Mouse (Mus musculus) intestine, embryonic 16.5 days (tissue): ENCODE results near the gene Ccdc70. TPM values are rescaled to one million over a fixed set of nuclear protein-coding genes. Genes with fewer than 3 reads are reported as not detected.
"Not testable (repeated sequence)": the region's sequence is repeated elsewhere in the genome, so short reads cannot be mapped to it uniquely, and the experiment has no call there.

Source experiments
- ATAC-seq: fragments of 200-750 bp; cut with Nextera tagmentation; 2 replicates; pipeline ENCODE4 v1.8.0; 2017; ENCODE audit warnings: moderate TSS enrichment, moderate library complexity
- H3K27ac ChIP-seq: fragments of 300-500 bp; sonication (generic); 2 replicates; pipeline ENCODE4 v1.5.1; 2014; ENCODE audit warnings: mild to moderate bottlenecking, low read length
- H3K27me3 ChIP-seq: fragments of 300-500 bp; sonication (generic); replicated peaks from 2 replicates; pipeline ENCODE4 v1.6.1; 2014; ENCODE audit warnings: low read length, control low read depth, mixed read lengths; ENCODE audit not compliant: control insufficient read depth, insufficient read depth
- H3K36me3 ChIP-seq: fragments of 300-500 bp; sonication (generic); 2 replicates; pipeline ENCODE4 v1.6.1; 2014; ENCODE audit warnings: low read length, control low read depth; ENCODE audit not compliant: control insufficient read depth, insufficient read depth
- H3K4me1 ChIP-seq: fragments of 300-500 bp; sonication (generic); 2 replicates; pipeline ENCODE4 v1.6.1; 2014; ENCODE audit warnings: low read length, control low read depth, mixed read lengths; ENCODE audit not compliant: control insufficient read depth, insufficient read depth
- H3K4me2 ChIP-seq: fragments of 300-500 bp; sonication (generic); 2 replicates; pipeline ENCODE4 v1.6.1; 2014; ENCODE audit warnings: low read depth, low read length, control low read depth
- H3K4me3 ChIP-seq: fragments of 300-500 bp; sonication (generic); 2 replicates; pipeline ENCODE4 v1.5.1; 2014; ENCODE audit warnings: mild to moderate bottlenecking, low read length
- H3K9ac ChIP-seq: fragments of 300-500 bp; sonication (generic); 2 replicates; pipeline ENCODE4 v1.6.1; 2014; ENCODE audit warnings: low read depth, low read length
- H3K9me3 ChIP-seq: fragments of 300-500 bp; sonication (generic); 2 replicates; pipeline ENCODE4 v1.6.1; 2016; ENCODE audit warnings: low read length, control low read depth; ENCODE audit not compliant: control insufficient read depth
- WGBS: fragments of 180-500 bp; shearing (Covaris S2); extraction: QIAGEN DNeasy Blood & Tissue Kit; methylation state at CpG from one replicate; pipeline ENCODE4 v1.1.7; 2014; 5-methylcytosine and 5-hydroxymethylcytosine counted together
- polyA plus RNA-seq: library from polyadenylated mRNA; unstranded; fragments of >200 nt; fragmentation: Nextera tagmentation; extraction: Ambion mirVana; gene quantifications from 2 replicates; pipeline ENCODE4 v1.2.1, GENCODE M21; 2015

Ccdc70 gene
- polyA plus RNA-seq: not detected in 2 replicates

- Histone ChIP-seq H3K9ac (no peak within 1 kb of the TSS), H3K4me3 (no peak within 1 kb of the TSS), H3K4me2 (no peak within 1 kb of the TSS), H3K27ac (no peak within 1 kb of the TSS), H3K4me1 (no peaks in the 10 kb centered on the region), H3K9me3 (no peaks in the 10 kb centered on the region), H3K27me3 (no peaks in the 10 kb centered on the region), H3K36me3 (no peaks in the 10 kb centered on the region)
- 79% methylated on average over 3 of the region's 3 CpGs for WGBS
- ATAC-seq: no peak
These were observed at the start of gene Ccdc70 for GRCm38 (mm10) chr8:21969475-21969874. Gene Ccdc70 (plus strand): TSS chr8:21969775.

GRCm38 (mm10) chr8:21930754-21931153, 38.8 kb upstream of the Ccdc70 start:
- H3K4me1 ChIP-seq, H3K36me3 ChIP-seq, H3K4me3 ChIP-seq, H3K4me2 ChIP-seq, H3K27ac ChIP-seq, H3K27me3 ChIP-seq, H3K9me3 ChIP-seq, H3K9ac ChIP-seq, ATAC-seq: not testable (repeated sequence)
- WGBS: 90% methylated on average over 3 of the region's 3 CpGs

GRCm38 (mm10) chr8:21932610-21933009, 37.0 kb upstream of the Ccdc70 start, which contains the start of gene Defb15:
Gene Defb15 (minus strand): TSS chr8:21932710.
- Histone ChIP-seq H3K36me3 (no peaks in the 10 kb centered on the region), H3K4me2 (no peak within 1 kb of the TSS), H3K9me3 (no peaks in the 10 kb centered on the region), H3K27me3 (no peaks in the 10 kb centered on the region), H3K27ac (no peak within 1 kb of the TSS), H3K9ac (no peak within 1 kb of the TSS), H3K4me1 (no peaks in the 10 kb centered on the region), H3K4me3 (no peak within 1 kb of the TSS)
- ATAC-seq: no peak
- 93% methylated on average over 6 of the region's 6 CpGs for WGBS

- not testable (repeated sequence) for H3K4me3 ChIP-seq, H3K9ac ChIP-seq, H3K36me3 ChIP-seq, ATAC-seq, H3K9me3 ChIP-seq, H3K27ac ChIP-seq, H3K27me3 ChIP-seq, H3K4me2 ChIP-seq, H3K4me1 ChIP-seq
- 90% methylated on average over 4 of the region's 4 CpGs for WGBS
These were observed 31.5 kb upstream of the Ccdc70 start, which contains the start of gene Defb35 for GRCm38 (mm10) chr8:21938052-21938451. Gene Defb35 (plus strand): TSS chr8:21938352.

DNA sequence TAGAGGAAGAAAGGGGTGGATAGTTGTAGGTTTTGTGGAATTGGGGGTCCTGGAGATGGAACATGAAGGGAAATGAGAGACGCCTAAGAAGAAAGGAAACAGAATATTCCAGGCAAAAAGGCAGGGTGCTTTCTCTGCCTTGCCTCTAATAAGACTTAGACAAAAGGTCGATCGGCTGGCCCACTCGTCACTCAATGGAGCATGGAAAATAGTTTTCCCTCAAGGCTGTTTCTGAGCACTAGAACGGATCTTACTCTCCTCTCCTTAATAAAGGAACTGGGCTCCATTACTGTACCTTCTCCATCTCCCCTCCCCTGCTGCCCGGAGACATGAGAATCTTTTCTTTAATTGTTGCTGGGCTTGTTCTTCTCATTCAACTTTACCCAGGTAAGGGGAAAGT, 23.1 kb upstream of the Ccdc70 start, which contains the start of gene Defb13:
Gene Defb13, plus strand, starts transcription at position 301 of the 400 bp plus-strand sequence.
- WGBS: 85% methylated on average over 6 of the region's 6 CpGs
- H3K9me3 ChIP-seq: no peaks in the 10 kb centered on the region
- ATAC-seq: no peak
- H3K4me1 ChIP-seq: no peaks in the 10 kb centered on the region
- H3K27ac ChIP-seq: no peak within 1 kb of the TSS
- H3K27me3 ChIP-seq: no peaks in the 10 kb centered on the region
- H3K36me3 ChIP-seq: no peaks in the 10 kb centered on the region
- H3K9ac ChIP-seq: no peak within 1 kb of the TSS
- H3K4me2 ChIP-seq: no peak within 1 kb of the TSS
- no peak within 1 kb of the TSS for H3K4me3 ChIP-seq

- Histone ChIP-seq H3K4me1 (no peaks in the 10 kb centered on the region), H3K9ac (no peak overlapping the region), H3K36me3 (no peaks in the 10 kb centered on the region), H3K4me3 (no peak overlapping the region), H3K27me3 (no peaks in the 10 kb centered on the region), H3K4me2 (no peak overlapping the region), H3K9me3 (no peaks in the 10 kb centered on the region), H3K27ac (no peak overlapping the region)
- WGBS: 65% methylated on average over 9 of the region's 9 CpGs
- no peak for ATAC-seq
These were observed 22.1 kb upstream of the Ccdc70 start for GRCm38 (mm10) chr8:21947311-21948017.

DNA sequence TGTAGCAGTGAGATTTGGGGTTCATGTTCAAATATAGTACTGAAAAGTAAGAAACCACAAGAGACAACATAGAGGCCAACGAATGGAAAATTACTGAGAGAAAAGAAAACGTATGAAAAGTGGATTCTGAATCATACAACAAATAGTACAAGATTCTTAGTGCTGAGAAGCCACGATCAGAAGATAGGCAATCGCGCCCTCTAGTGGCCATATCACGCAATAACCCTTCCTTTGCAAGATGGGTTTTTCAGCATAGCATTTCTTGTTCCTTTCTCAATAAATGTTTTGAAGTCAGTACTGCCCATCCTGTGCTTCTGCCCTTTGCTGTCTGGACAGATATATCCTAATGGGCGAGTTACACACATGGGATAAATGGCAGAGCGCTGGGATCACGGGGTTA, 14.3 kb upstream of the Ccdc70 start:
- Histone ChIP-seq H3K4me1 (no peaks in the 10 kb centered on the region), H3K27me3 (no peaks in the 10 kb centered on the region), H3K9ac (no peak overlapping the region), H3K27ac (no peak overlapping the region), H3K4me3 (no peak overlapping the region), H3K4me2 (no peak overlapping the region), H3K9me3 (no peaks in the 10 kb centered on the region), H3K36me3 (no peaks in the 10 kb centered on the region)
- WGBS: 7% methylated on average over 9 of the region's 9 CpGs
- no peak for ATAC-seq

- H3K9ac ChIP-seq: no peak overlapping the region
- H3K9me3 ChIP-seq: no peaks in the 10 kb centered on the region
- no peaks in the 10 kb centered on the region for H3K27me3 ChIP-seq
- WGBS: 76% methylated on average over 3 of the region's 3 CpGs
- H3K4me2 ChIP-seq: no peak overlapping the region
- H3K27ac ChIP-seq: no peak overlapping the region
- no peaks in the 10 kb centered on the region for H3K36me3 ChIP-seq
- no peak overlapping the region for H3K4me3 ChIP-seq
- H3K4me1 ChIP-seq: no peaks in the 10 kb centered on the region
- ATAC-seq: no peak
These were observed 13.2 kb upstream of the Ccdc70 start for GRCm38 (mm10) chr8:21956336-21956735.

- Histone ChIP-seq H3K27ac (no peak within 1 kb of the TSS), H3K9ac (no peak within 1 kb of the TSS), H3K4me3 (no peak within 1 kb of the TSS), H3K9me3 (no peaks in the 10 kb centered on the region), H3K4me2 (no peak within 1 kb of the TSS), H3K4me1 (no peaks in the 10 kb centered on the region), H3K27me3 (no peaks in the 10 kb centered on the region), H3K36me3 (no peaks in the 10 kb centered on the region)
- no peak for ATAC-seq
- WGBS: 91% methylated on average over 2 of the region's 2 CpGs
These were observed 11.2 kb upstream of the Ccdc70 start, which contains the start of gene Fam90a1a for GRCm38 (mm10) chr8:21958414-21958813. Gene Fam90a1a (plus strand): TSS chr8:21958714.

- H3K9me3 ChIP-seq: no peaks in the 10 kb centered on the region
- H3K27ac ChIP-seq: no peak overlapping the region
- H3K36me3 ChIP-seq: no peaks in the 10 kb centered on the region
- no peaks in the 10 kb centered on the region for H3K4me1 ChIP-seq
- no peak overlapping the region for H3K9ac ChIP-seq
- ATAC-seq: no peak
- WGBS: 71% methylated on average over 1 of the region's 1 CpGs
- no peaks in the 10 kb centered on the region for H3K27me3 ChIP-seq
- no peak overlapping the region for H3K4me3 ChIP-seq
- no peak overlapping the region for H3K4me2 ChIP-seq
These were observed 2.9 kb upstream of the Ccdc70 start for GRCm38 (mm10) chr8:21966646-21967045.
